Mouse (Mus musculus) mature B cell (primary cell): ENCODE data around the gene Arl15.

Source experiments
- in situ Hi-C: fragments of 300-500 bp; cut with MboI; formaldehyde crosslinking; loops from 2 replicates; pipeline ENCODE4 v1.14.3; 2019

The Arl15 gene

GRCm38 (mm10) chr13:113917868-113918411, 123.6 kb downstream of the Arl15 start:
- in situ Hi-C loops = no loop called here

- in situ Hi-C loops = no loop called here
These were observed 124.4 kb downstream of the Arl15 start for GRCm38 (mm10) chr13:113918668-113919067.

GRCm38 (mm10) chr13:113935697-113936096, 141.4 kb downstream of the Arl15 start:
- in situ Hi-C loops = no loop called here

GRCm38 (mm10) chr13:113937231-113937630, 142.9 kb downstream of the Arl15 start:
- in situ Hi-C loops = no loop called here

GRCm38 (mm10) chr13:113938561-113938960, 144.3 kb downstream of the Arl15 start:
- in situ Hi-C loops = no loop called here

- in situ Hi-C loops = no loop called here
These were observed 144.8 kb downstream of the Arl15 start for GRCm38 (mm10) chr13:113939097-113939496.

- in situ Hi-C loops = no loop called here
These were observed 145.4 kb downstream of the Arl15 start for GRCm38 (mm10) chr13:113939681-113940080.

GRCm38 (mm10) chr13:113940151-113940550, 145.8 kb downstream of the Arl15 start:
- in situ Hi-C loops = no loop called here

GRCm38 (mm10) chr13:113941943-113942342, 147.6 kb downstream of the Arl15 start:
- in situ Hi-C loops = no loop called here

GRCm38 (mm10) chr13:113947546-113947945, 153.2 kb downstream of the Arl15 start:
- in situ Hi-C loops = no loop called here

GRCm38 (mm10) chr13:113949708-113950107, 155.4 kb downstream of the Arl15 start:
- in situ Hi-C loops = no loop called here

- in situ Hi-C loops = no loop called here
These were observed 155.8 kb downstream of the Arl15 start for GRCm38 (mm10) chr13:113950131-113950530.

GRCm38 (mm10) chr13:113957438-113957837, 163.1 kb downstream of the Arl15 start:
- in situ Hi-C loops = no loop called here

- in situ Hi-C loops = no loop called here
These were observed 170.6 kb downstream of the Arl15 start for GRCm38 (mm10) chr13:113964945-113965344.

- in situ Hi-C loops = no loop called here
These were observed 176.4 kb downstream of the Arl15 start for GRCm38 (mm10) chr13:113970706-113971105.

- in situ Hi-C loops = no loop called here
These were observed 178.1 kb downstream of the Arl15 start for GRCm38 (mm10) chr13:113972401-113972800.

GRCm38 (mm10) chr13:113974866-113975265, 180.6 kb downstream of the Arl15 start:
- in situ Hi-C loops = no loop called here

- in situ Hi-C loops = no loop called here
These were observed 181.4 kb downstream of the Arl15 start for GRCm38 (mm10) chr13:113975722-113976121.

- in situ Hi-C loops = no loop called here
These were observed 182.6 kb downstream of the Arl15 start for GRCm38 (mm10) chr13:113976936-113977335.

- in situ Hi-C loops = no loop called here
These were observed 186.6 kb downstream of the Arl15 start for GRCm38 (mm10) chr13:113980739-113981460.

GRCm38 (mm10) chr13:113981461-113982000, 187.2 kb downstream of the Arl15 start:
- in situ Hi-C loops = no loop called here

GRCm38 (mm10) chr13:113983633-113984032, 189.3 kb downstream of the Arl15 start:
- in situ Hi-C loops = no loop called here

GRCm38 (mm10) chr13:113984491-113984890, 190.2 kb downstream of the Arl15 start:
- in situ Hi-C loops = no loop called here
